Mouse (Mus musculus) midbrain, embryonic 12.5 days (tissue): ENCODE measurements at regions not wholly inside any gene's neighbourhood (a gene's known extent, or its start where the extent isn't known, plus 50 kb on each side); places are given as distances from the start of the nearest gene placed in this dataset.

Experiments
- ATAC-seq: fragments of 200-750 bp; cut with Nextera tagmentation; 2 replicates; pipeline ENCODE4 v1.8.0; 2017; ENCODE audit warnings: low read depth, moderate TSS enrichment, moderate library complexity; ENCODE audit not compliant: low FRiP score
- H3K27ac ChIP-seq: fragments of 300-500 bp; sonication (generic); replicated peaks from 2 replicates; pipeline ENCODE4 v1.5.1; 2016; ENCODE audit warnings: mild to moderate bottlenecking
- H3K27me3 ChIP-seq: fragments of 300-500 bp; sonication (generic); 2 replicates; pipeline ENCODE4 v1.6.1; 2016; ENCODE audit warnings: mild to moderate bottlenecking
- H3K36me3 ChIP-seq: fragments of 300-500 bp; sonication (generic); 2 replicates; pipeline ENCODE4 v1.6.1; 2016
- H3K4me1 ChIP-seq: fragments of 300-500 bp; sonication (generic); 2 replicates; pipeline ENCODE4 v1.6.1; 2016
- H3K4me2 ChIP-seq: fragments of 300-500 bp; sonication (generic); replicated peaks from 2 replicates; pipeline ENCODE4 v1.6.1; 2016; ENCODE audit warnings: mild to moderate bottlenecking, moderate library complexity
- H3K4me3 ChIP-seq: fragments of 300-500 bp; sonication (generic); 2 replicates; pipeline ENCODE4 v1.5.1; 2016; ENCODE audit warnings: mild to moderate bottlenecking
- H3K9ac ChIP-seq: fragments of 300-500 bp; sonication (generic); replicated peaks from 2 replicates; pipeline ENCODE4 v1.6.1; 2016; ENCODE audit warnings: mild to moderate bottlenecking, moderate library complexity
- H3K9me3 ChIP-seq: fragments of 300-500 bp; sonication (generic); 2 replicates; pipeline ENCODE4 v1.6.1; 2016; ENCODE audit warnings: mild to moderate bottlenecking
- WGBS: fragments of 180-500 bp; shearing (Covaris S2); methylation state at CpG from one replicate; pipeline ENCODE4 v1.1.7; 2016; 5-methylcytosine and 5-hydroxymethylcytosine counted together

DNA sequence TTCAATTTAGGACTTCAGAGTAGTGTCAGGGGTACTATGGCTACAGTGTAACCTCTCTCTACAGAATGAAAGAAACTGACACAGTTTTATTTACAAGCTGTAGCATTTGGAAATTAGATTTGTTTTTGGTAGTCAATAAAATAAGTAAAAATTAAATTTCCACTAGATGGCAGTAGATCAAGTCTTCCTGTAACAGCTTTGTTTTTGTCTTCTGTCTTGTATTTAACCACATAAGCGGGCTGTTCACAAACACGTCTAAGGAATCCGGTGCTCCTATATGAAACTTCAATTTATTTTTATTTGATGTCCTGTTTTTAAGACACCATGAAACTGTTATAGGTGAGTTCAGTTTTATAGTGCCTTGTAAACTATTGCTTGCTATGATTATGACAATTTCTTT lies 238.8 kb downstream of the Usp25 start:
- ATAC-seq, result no peak
- H3K4me3 ChIP-seq, result no peak overlapping the region
- H3K27ac ChIP-seq, result no peak overlapping the region
- H3K4me2 ChIP-seq, result no peak overlapping the region
- H3K36me3 ChIP-seq, result 0 out of 2 replicates have a peak, but pooled peaks cover 5% of the 10 kb centered on the region
- 55% methylated on average over 3 of the region's 3 CpGs for WGBS
- H3K9me3 ChIP-seq, result no peaks in the 10 kb centered on the region
- H3K27me3 ChIP-seq, result no peaks in the 10 kb centered on the region
- H3K9ac ChIP-seq, result no peak overlapping the region
- H3K4me1 ChIP-seq, result no peaks in the 10 kb centered on the region

DNA sequence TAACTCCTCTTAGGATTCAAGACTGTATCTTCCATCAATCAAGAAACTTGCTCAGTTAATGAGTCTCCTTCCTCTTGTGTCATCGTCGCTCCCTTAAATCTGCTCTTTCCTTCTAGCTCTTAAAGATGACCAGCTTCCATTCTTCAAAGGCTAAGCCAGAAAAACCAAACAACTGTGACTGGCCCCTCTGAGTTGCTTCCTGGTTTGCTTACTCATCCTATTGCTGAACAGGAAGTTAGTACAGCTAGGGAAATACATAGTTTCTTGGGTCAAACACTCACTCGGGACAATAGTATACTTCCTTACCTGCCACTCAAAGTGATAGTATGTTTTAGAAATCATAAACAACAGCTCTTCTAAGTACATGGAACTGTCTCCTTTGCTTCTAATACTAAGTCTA lies 237.9 kb downstream of the Usp25 start:
- ATAC-seq, result no peak
- Histone ChIP-seq H3K9ac (no peak overlapping the region), H3K36me3 (0 out of 2 replicates have a peak, but pooled peaks cover 5% of the 10 kb centered on the region), H3K4me3 (no peak overlapping the region), H3K27me3 (no peaks in the 10 kb centered on the region), H3K27ac (no peak overlapping the region), H3K4me2 (no peak overlapping the region), H3K4me1 (no peaks in the 10 kb centered on the region), H3K9me3 (no peaks in the 10 kb centered on the region)
- 83% methylated on average over 3 of the region's 3 CpGs for WGBS

- 74% methylated on average over 6 of the region's 6 CpGs for WGBS
- no peak overlapping the region for H3K4me3 ChIP-seq
- no peak overlapping the region for H3K4me2 ChIP-seq
- no peak overlapping the region for H3K27ac ChIP-seq
- H3K9me3 ChIP-seq, result no peaks in the 10 kb centered on the region
- H3K27me3 ChIP-seq, result no peaks in the 10 kb centered on the region
- H3K36me3 ChIP-seq, result no peaks in the 10 kb centered on the region
- no peak for ATAC-seq
- peaks cover 32% of the 10 kb centered on the region for H3K4me1 ChIP-seq
- no peak overlapping the region for H3K9ac ChIP-seq
These were observed 227.4 kb downstream of the Usp25 start for GRCm38 (mm10) chr16:77240876-77241275.

DNA sequence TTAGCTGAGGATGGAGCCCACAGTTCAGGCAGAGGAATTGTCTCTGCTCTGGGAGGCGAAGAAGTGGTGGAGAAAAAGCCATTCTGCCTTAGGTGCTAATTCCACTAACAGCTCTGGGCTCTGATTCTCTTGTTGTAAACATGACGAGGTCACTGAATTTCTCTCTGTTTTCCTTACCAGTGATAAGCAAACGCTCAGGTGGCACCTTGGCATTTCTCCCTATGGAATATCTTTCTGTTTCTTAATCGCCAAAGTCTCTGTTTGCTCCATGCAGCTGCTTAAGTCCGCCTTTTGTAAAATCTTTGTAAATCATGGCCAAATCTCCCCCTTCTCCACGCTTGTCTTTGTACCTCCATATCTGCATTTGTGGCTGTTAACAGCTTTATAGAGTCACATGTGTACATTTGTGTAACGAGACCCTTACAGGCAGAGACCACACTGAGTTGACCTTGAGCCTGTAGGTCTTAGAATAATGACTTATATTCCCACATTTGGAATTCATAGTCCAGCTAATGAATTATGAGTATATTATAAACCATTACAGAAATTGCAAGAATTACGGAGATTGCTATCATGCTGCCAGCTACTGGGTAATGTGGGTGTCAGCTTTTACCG lies 225.8 kb downstream of the Usp25 start:
- H3K4me3 ChIP-seq, result peak overlapping the region; percentile 31
- H3K9ac ChIP-seq, result peak overlapping the region; percentile 49
- H3K4me1 ChIP-seq, result peaks cover 40% of the 10 kb centered on the region
- ATAC-seq, result no peak
- peak overlapping the region; percentile 43 for H3K4me2 ChIP-seq
- H3K36me3 ChIP-seq, result no peaks in the 10 kb centered on the region
- peak overlapping the region; percentile 91 for H3K27ac ChIP-seq
- H3K9me3 ChIP-seq, result no peaks in the 10 kb centered on the region
- WGBS, result 50% methylated on average over 9 of the region's 9 CpGs
- no peaks in the 10 kb centered on the region for H3K27me3 ChIP-seq

DNA sequence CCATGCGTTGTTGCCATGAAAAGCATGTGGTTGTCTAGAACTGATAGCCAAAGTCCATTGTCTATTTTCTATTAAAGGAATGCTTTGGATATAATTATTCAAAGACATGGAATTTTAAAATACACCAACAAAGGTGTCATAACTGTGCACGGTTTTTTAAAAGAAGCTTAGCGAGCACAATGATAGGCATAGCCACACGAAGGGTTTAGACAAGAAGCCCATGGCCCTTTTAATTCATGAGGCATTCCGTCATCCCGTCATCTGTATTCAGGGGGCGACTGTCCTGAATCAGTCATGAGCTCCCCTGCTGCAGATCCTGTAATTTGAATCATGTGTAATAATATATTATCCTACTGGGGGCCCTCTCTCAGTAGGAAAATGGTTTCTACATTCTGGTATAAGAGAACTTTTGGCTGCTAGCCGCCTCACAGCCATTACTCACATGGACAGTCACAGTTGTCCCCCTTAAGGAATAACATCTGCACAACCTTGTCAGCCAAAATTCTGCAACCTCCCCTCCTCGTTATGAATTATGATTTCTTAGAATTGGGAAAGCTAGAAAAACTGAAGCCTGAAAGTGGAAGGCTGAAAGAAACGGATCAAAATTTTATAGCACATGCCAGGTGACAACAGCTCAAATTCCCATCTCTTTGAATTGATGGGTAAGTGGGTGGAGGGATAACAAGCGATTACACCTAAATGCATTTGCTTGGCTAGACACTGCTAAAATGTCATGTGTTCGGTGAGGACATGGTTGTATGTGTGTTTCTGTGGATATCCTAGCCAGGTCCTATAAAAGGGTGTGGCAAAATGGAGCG lies 225.1 kb downstream of the Usp25 start:
- Histone ChIP-seq H3K27ac (peak overlapping the region; percentile 91), H3K4me1 (peaks cover 41% of the 10 kb centered on the region), H3K27me3 (no peaks in the 10 kb centered on the region), H3K36me3 (no peaks in the 10 kb centered on the region), H3K4me3 (peak overlapping the region; percentile 31), H3K4me2 (peak overlapping the region; percentile 43), H3K9me3 (no peaks in the 10 kb centered on the region), H3K9ac (peak overlapping the region; percentile 49)
- 40% methylated on average over 13 of the region's 13 CpGs for WGBS
- peak; percentile 31 for ATAC-seq

GRCm38 (mm10) chr16:77237631-77238357 lies 224.3 kb downstream of the Usp25 start:
- peaks cover 40% of the 10 kb centered on the region for H3K4me1 ChIP-seq
- ATAC-seq, result 0 out of 2 replicates have a peak, but pooled peaks have one; percentile 1
- peak overlapping the region; percentile 43 for H3K4me2 ChIP-seq
- H3K27me3 ChIP-seq, result no peaks in the 10 kb centered on the region
- H3K9me3 ChIP-seq, result no peaks in the 10 kb centered on the region
- H3K4me3 ChIP-seq, result peak overlapping the region; percentile 31
- peak overlapping the region; percentile 49 for H3K9ac ChIP-seq
- no peaks in the 10 kb centered on the region for H3K36me3 ChIP-seq
- WGBS, result 44% methylated on average over 7 of the region's 7 CpGs
- peak overlapping the region; percentile 91 for H3K27ac ChIP-seq

- peak; percentile 61; the same call in 1 of the 2 replicates for ATAC-seq
- WGBS, result 33% methylated on average over 2 of the region's 2 CpGs
These were observed 223.7 kb downstream of the Usp25 start for GRCm38 (mm10) chr16:77237272-77237603.

DNA sequence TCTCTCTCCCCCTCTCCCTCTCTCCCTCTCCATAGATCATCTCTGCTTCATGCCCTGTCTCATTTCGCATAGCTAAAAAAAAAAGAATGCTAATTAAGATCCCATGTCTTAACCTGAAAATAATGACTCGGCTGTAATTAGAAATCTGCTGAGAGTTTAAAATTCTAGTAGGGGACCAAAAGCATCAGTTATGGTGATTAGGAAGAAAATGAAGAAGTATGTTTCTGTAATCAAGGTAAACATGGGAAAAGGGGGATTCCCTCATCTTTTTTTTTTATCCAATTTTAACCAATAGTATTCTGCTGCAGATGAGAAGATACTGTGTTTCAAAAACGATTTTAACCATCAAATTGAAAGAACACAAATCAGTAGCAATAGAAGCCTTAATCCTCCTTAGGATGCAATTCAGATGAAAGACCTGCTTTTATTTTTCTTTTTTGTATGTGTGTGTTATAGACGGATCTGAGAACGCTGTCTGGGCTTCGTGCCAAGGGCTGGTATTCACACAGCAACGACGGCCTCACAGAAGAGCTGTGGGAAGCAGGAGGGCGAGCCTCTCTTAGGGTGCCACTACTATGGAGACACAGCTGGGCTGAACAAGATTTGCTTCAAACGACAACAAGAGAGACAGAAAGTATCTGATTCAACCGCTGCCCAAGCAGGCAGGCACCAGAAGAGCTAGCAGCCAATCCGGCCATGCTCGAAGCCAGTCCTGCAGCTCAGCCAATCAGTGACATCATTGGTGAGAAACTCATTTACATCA lies 223.2 kb downstream of the Usp25 start:
- 16% methylated on average over 13 of the region's 13 CpGs for WGBS
- Histone ChIP-seq H3K9ac (peak overlapping the region; percentile 49; the same call in 1 of the 2 replicates), H3K27ac (peak overlapping the region; percentile 91), H3K9me3 (no peaks in the 10 kb centered on the region), H3K36me3 (no peaks in the 10 kb centered on the region), H3K27me3 (no peaks in the 10 kb centered on the region), H3K4me1 (peaks cover 40% of the 10 kb centered on the region), H3K4me3 (peak overlapping the region; percentile 31), H3K4me2 (peak overlapping the region; percentile 43)
- ATAC-seq, result peak; percentile 92

More at GRCm38 (mm10) chr16:77237272-77237603, 223.7 kb downstream of the Usp25 start:
- peak overlapping the region; percentile 43 for H3K4me2 ChIP-seq
- peak overlapping the region; percentile 31 for H3K4me3 ChIP-seq
- no peaks in the 10 kb centered on the region for H3K36me3 ChIP-seq
- H3K4me1 ChIP-seq, result peaks cover 40% of the 10 kb centered on the region
- H3K9me3 ChIP-seq, result no peaks in the 10 kb centered on the region
- H3K9ac ChIP-seq, result peak overlapping the region; percentile 49
- H3K27me3 ChIP-seq, result no peaks in the 10 kb centered on the region
- H3K27ac ChIP-seq, result peak overlapping the region; percentile 91

- WGBS, result 44% methylated on average over 4 of the region's 4 CpGs
- H3K4me3 ChIP-seq, result peak overlapping the region; percentile 13; the same call in 1 of the 2 replicates
- H3K4me2 ChIP-seq, result peak overlapping the region; percentile 43
- ATAC-seq, result peak; percentile 77
- no peaks in the 10 kb centered on the region for H3K9me3 ChIP-seq
- H3K27ac ChIP-seq, result peak overlapping the region; percentile 91
- H3K36me3 ChIP-seq, result no peaks in the 10 kb centered on the region
- peaks cover 39% of the 10 kb centered on the region for H3K4me1 ChIP-seq
- H3K27me3 ChIP-seq, result no peaks in the 10 kb centered on the region
- H3K9ac ChIP-seq, result peak overlapping the region; percentile 49
These were observed 222.5 kb downstream of the Usp25 start for GRCm38 (mm10) chr16:77236021-77236420.

- H3K4me1 ChIP-seq, result peaks cover 36% of the 10 kb centered on the region
- peak overlapping the region; percentile 43 for H3K4me2 ChIP-seq
- WGBS, result 56% methylated on average over 5 of the region's 5 CpGs
- ATAC-seq, result no peak
- H3K27ac ChIP-seq, result peak overlapping the region; percentile 91
- no peaks in the 10 kb centered on the region for H3K9me3 ChIP-seq
- H3K4me3 ChIP-seq, result 0 out of 2 replicates have a peak overlapping the region, but pooled peaks have one; percentile 4
- no peaks in the 10 kb centered on the region for H3K27me3 ChIP-seq
- H3K9ac ChIP-seq, result peak overlapping the region; percentile 25; the same call in 1 of the 2 replicates
- no peaks in the 10 kb centered on the region for H3K36me3 ChIP-seq
These were observed 221.9 kb downstream of the Usp25 start for GRCm38 (mm10) chr16:77235449-77235848.
